Mouse (Mus musculus): ENCODE data around the gene Neurl4. TPM values are rescaled to one million over a fixed set of nuclear protein-coding genes. Genes with fewer than 3 reads are reported as not detected.
A peak's percentile ranks its signal among the peaks of the same experiment; 100 is the strongest.

The Neurl4 gene
- total RNA-seq, 2 experiments from 2014 or later = 117 to 118 TPM

- no peak for DNase-seq
Observed at GRCm38 (mm10) chr11:69933066-69933465, 32.2 kb downstream of the Neurl4 start.

GRCm38 (mm10) chr11:69934169-69934568, 33.3 kb downstream of the Neurl4 start:
- DNase-seq = peak; percentile 85 to 90

- DNase-seq = no peak
Observed at GRCm38 (mm10) chr11:69934681-69935080, 33.8 kb downstream of the Neurl4 start.

- DNase-seq = peak; percentile 83 to 84
Observed at GRCm38 (mm10) chr11:69935137-69935879, 34.4 kb downstream of the Neurl4 start, which contains the start of gene Ybx2. Gene Ybx2, plus strand, starts transcription at chr11:69935796.

GRCm38 (mm10) chr11:69936156-69936555, 35.3 kb downstream of the Neurl4 start:
- DNase-seq = no peak

GRCm38 (mm10) chr11:69936714-69937347, 36.0 kb downstream of the Neurl4 start:
- DNase-seq = no peak

GRCm38 (mm10) chr11:69937385-69937784, 36.5 kb downstream of the Neurl4 start:
- no peak for DNase-seq

- DNase-seq = no peak
Observed at GRCm38 (mm10) chr11:69937834-69938233, 37.0 kb downstream of the Neurl4 start.

GRCm38 (mm10) chr11:69938401-69938979, 37.6 kb downstream of the Neurl4 start:
- no peak for DNase-seq

GRCm38 (mm10) chr11:69939181-69939580, 38.3 kb downstream of the Neurl4 start:
- DNase-seq = no peak

- DNase-seq = no peak
Observed at GRCm38 (mm10) chr11:69939731-69940130, 38.9 kb downstream of the Neurl4 start.

GRCm38 (mm10) chr11:69940962-69941361, 40.1 kb downstream of the Neurl4 start:
- DNase-seq = no peak

GRCm38 (mm10) chr11:69945216-69945615, 44.3 kb downstream of the Neurl4 start:
- DNase-seq = no peak

- no peak for DNase-seq
Observed at GRCm38 (mm10) chr11:69945997-69946891, 45.4 kb downstream of the Neurl4 start.

- no peak for DNase-seq
Observed at GRCm38 (mm10) chr11:69947337-69948065, 46.6 kb downstream of the Neurl4 start.

- DNase-seq = peak; percentile 42 to 52
Observed at GRCm38 (mm10) chr11:69948066-69948762, 47.3 kb downstream of the Neurl4 start, which contains the start of gene Slc2a4. Gene Slc2a4, minus strand, starts transcription at chr11:69948188.

- DNase-seq = peak; percentile 55 to 62
Observed at GRCm38 (mm10) chr11:69948763-69949150, 47.9 kb downstream of the Neurl4 start.

- no peak for DNase-seq
Observed at GRCm38 (mm10) chr11:69950807-69951459, 50.1 kb downstream of the Neurl4 start.

- DNase-seq = no peak
Observed at GRCm38 (mm10) chr11:69952274-69952673, 51.4 kb downstream of the Neurl4 start.

GRCm38 (mm10) chr11:69953267-69953915, 52.5 kb downstream of the Neurl4 start:
- no peak for DNase-seq

All from layer of hippocampus, postnatal 36 days (tissue).